Mouse (Mus musculus) adrenal gland, adult (tissue): Measurements from ENCODE around the gene Pnp.
"Not testable (repeated sequence)": the region's sequence is repeated elsewhere in the genome, so short reads cannot be mapped to it uniquely, and the experiment has no call there.

ENCODE experiments used
- DNase-seq, 2 experiments: peaks; one replicate each; pipeline ENCODE4 v3.0.0; 2022 to 2023; ENCODE audit warnings: low spot score in 1 of 2; ENCODE audit not compliant: inconsistent age in 2 of 2

The Pnp gene

DNA sequence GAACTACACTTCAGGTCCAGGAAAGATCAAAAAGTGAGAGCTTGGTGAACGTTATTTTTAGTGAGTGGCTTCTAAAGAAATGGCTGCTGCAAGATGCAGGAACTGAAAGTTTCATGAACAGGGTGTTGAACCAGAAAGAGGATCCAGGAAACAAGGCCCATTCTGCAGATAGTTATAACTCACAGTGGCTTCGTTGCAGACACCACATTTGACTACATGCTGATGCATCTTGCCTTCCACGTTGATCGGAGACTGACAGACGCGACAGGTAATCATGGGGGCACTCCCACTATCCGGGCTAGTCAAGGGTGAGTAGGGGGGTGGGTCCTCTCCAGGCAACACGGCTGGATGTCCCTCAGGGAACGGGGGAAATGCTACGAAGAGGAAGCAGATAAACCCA lies 931 bp upstream of the Pnp start:
- peak in 1 of 2 experiments; percentile 9 for DNase-seq

DNA sequence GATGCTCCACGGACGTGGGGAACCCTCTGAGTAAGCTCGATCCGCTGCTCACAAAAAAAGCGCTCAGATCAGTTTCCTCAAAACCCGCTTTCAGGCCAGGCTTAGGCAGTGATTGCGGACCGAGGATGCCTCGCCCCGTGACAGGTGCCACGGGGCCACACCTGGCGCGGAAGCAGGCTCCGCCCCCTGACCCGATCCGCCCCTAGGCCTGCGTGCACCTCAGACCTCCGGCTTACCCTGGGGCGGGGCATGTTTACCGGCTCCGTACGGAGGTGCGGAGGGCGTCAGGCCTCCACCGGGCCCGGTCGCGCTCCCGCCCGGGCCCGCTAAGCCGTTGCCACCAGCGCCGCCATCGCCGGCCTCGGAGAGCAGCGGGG lies 517 bp upstream of the Pnp start:
- no peak for DNase-seq

DNA sequence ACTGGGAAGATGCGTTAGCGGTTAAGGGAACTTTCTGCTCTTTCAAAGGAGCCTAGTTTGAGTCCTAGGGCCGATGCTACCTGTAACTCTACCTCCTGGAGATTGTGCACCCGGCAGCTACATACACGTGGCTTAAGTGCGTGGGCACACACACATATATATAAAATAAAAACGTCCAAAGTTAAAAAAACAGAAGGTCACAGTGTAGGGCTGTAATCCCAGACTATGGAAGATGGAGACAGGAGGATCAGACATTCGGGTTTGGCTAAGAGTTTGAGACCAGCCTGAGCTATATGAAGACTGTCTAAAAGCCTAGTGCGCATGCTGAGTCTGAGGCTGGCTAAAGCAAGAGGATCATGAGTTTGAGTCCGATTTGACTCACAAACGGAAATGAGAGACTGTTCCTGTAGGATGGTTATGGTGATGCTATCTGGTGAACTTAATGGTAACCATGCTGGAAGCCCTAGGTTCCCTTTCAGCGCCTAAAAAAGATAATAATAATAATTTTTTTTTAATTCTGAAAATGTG lies 675 bp downstream of the Pnp start:
- no peak for DNase-seq

DNA sequence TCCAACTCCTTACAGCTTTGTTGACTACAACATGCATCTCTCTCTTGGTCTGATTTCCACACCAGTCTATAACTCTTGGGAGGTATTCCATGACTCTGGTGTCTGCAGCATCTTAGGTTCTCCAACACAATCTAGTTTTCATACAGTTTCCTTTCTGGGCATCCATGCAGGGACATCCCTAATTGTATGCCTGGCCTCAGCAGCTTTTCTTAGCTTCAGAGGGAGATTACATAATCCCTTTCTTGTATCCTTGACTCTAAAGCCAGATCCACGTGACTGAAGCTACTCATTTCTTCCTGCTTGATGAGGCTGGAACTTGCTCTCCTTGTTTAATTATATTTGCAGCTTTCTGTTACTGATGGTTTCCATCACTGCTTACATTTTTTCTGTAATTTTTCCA lies 5.8 kb downstream of the Pnp start:
- peak in 1 of 2 experiments; percentile 53 for DNase-seq

DNA sequence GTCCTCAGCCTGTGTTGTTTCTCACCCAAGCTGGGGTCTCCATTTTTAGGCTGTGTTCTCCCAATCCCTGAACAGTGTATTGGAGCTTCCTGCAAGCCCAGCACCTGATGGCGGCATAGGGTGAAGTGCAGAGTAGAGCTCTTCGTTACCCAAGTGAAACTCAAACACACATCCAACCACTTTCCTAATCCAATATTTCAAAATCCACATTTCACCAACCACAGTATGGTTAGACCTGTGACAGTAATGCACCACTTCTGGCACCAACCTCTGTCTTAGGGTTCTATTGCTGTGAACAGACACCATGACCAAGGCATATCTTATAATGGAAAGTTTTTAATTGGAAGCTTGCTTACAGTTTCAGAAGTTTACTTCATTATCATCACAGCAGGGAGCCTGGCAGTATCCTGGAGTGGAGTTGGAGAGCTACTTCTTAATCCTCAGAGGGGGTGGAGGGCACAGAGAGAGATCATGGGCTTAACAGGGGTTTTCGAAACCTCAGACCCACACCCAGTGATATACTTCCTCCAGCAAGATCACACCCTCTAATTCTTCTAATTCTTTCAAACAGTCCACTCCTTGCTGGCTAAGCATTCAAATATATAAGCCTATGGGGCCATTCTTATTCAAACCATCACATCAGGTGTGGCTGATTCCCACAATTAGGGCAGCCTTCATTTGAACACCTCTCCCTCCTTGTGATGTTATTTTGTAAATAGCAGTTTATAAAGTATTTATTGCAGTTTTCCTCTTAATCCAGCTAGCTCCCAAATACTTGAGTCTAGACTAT lies 7.4 kb downstream of the Pnp start:
- DNase-seq: no peak

DNA sequence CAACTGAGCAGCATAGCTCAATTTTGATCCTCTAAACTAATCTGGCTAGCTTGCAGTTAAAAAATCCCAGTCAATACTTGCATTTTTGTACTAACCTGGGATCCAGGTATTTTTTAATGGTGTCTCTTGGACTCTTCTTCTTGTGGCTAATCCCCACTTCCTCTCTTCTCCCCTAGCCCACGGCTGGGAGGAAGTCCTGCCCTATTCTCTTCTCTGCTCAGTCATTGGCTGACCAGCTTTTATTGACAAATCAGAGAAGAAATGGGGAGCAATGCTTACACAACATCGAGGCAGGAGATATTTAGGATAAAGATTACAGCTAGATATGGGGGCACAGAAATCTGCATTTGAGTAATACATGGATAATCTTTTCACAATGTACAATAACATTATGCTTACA lies 8.1 kb downstream of the Pnp start:
- no peak for DNase-seq

DNA sequence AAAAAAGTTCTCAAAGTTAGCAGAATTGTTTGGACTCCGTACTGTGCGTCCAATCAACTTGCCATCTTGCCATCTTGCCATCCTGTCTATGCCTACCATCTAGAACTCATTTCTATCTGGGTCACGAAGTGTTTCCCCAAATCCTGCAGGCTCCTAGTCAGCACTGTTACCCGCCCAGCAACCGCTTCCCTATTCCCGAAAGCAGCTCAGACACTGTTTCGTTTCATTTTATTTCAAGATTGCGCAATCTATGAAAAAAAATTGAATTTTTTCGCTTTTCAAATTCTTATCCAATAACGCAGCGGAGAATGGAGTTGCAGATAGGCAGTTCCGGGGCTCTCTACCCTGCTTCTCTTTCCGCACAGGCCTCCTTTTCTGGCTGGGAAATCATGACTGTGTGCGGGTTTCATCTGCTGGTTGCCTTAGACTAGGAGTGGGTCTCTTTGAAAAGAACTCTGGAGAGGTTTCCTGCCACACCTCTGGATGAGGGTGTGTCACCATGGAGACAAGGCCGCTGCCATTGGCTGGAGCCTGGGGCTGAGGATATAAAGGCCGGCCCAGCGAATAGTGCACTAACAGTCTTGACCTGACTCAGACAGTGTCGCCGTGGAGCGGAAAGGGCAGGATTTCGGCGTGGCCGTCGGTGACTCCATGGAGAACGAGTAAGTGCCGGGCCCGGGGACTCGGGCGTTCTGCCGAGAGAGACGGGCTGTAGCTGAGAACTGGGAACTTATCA lies 13.2 kb downstream of the Pnp start, which contains the start of gene Gm49342:
TSS of gene Gm49342 (plus strand) at position 586 of the 736 bp plus-strand sequence.
- peak; percentile 97 to 100 for DNase-seq

DNA sequence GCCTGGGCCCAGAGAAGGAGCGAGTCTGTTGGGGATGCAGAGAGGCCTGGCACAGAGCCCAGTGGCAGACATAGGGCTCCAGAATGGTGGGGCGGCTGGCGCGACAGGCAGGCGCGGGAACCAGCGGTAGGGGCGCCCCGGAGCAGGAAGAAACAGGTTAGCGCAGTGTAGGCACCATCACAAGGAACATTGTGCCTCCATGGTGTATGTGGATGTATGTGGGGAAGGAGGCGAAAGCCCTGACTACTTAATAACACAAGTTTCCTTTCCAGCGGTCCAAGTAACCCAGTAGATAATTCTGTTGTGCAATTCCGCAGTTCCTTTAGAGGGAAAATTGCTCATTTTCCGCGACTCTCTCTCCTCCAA lies 13.8 kb downstream of the Pnp start:
- not testable (repeated sequence) for DNase-seq

DNA sequence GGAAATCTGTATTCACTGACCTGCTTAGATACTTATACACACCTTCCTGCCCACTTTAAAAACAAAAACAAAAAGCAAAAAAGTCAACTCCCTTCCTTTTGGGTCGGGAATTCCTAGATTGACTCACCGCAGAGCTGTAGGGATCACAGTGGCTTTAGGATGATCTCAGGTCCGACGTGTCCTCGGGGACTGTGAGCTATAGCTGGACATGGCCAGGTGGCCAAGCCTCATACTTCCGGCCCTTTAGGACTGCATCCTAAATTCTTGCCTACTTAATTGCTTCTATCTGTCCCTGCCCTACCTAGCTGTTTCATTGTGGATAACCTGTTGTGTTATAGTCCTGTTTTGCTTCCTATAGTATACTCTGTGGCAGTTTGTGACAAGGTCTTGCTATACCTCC lies 14.2 kb downstream of the Pnp start:
- DNase-seq: not testable (repeated sequence)

DNA sequence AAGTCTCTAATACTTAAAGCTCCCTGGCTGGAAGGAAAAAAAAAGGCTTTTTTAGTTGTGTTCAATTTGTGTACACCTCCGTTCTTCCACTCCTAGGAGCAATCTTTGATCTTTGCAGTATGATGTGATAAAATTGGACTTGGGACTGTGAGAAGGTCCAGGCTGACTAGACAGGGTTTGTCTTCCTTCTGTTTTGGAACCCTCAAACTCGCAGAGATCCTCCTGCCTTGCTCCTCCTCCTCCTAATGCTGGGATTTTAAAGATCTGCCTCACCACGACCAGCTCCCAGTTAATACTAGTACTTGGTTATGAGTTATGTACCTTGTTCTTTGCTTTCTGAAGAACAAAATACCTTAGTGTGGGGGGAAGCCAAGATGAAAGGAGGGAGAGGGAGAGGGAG lies 14.6 kb downstream of the Pnp start:
- DNase-seq: peak in 1 of 2 experiments; percentile 31

DNA sequence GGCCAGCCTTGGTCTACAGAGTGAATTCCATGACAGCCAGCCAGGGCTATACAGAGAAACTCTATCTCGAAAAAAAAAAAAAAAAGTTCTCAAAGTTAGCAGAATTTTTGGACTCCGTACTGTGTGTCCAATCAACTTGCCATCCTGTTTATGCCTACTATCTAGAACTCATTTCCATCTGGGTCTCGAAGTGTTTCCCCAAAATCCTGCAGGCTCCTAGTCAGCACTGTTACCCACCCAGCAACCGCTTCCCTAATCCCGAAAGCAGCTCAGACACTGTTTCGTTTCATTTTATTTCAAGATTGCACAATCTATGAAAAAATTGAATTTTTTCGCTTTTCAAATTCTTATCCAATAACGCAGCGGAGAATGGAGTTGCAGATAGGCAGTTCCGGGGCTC lies 24.6 kb downstream of the Pnp start:
- DNase-seq: no peak

DNA sequence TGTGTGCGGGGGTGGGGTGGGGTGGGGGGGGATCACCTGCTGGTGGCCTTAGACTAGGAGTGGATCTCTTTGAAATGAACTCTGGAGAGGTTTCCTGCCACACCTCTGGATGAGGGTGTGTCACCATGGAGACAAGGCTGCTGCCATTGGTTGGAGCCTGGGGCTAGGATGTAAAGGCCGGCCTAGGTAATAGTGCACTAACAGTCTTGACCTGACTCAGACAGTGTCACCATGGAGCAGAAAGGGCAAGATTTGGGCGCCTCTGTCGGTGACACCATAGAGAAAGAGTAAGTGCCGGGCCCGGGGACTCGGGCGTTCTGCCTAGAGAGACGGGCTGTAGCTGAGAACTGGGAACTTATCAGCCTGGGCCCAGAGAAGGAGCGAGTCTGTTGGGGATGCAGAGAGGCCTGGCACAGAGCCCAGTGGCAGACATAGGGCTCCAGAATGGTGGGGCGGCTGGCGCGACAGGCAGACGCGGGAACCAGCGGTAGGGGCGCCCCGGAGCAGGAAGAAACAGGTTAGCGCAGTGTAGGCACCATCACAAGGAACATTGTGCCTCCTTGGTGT lies 25.1 kb downstream of the Pnp start, which contains the start of gene Pnp2:
TSS of gene Pnp2 (plus strand) at position 51 of the 567 bp plus-strand sequence.
- peak; percentile 56 to 82 for DNase-seq

DNA sequence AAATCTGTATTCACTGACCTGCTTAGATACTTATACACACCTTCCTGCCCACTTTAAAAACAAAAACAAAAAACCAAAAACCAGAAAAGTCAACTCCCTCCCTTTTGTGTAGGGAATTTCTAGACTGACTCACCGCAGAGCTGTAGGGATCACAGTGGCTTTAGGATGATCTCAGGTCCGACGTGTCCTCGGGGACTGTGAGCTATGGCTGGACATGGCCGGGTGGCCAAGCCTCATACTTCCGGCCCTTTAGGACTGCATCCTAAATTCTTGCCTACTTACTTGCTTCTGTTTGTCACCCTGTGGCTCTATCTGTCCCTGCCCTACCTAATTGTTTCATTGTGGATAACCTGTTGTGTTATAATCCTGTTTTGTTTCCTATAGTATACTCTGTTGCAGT lies 25.8 kb downstream of the Pnp start:
- not testable (repeated sequence) for DNase-seq

DNA sequence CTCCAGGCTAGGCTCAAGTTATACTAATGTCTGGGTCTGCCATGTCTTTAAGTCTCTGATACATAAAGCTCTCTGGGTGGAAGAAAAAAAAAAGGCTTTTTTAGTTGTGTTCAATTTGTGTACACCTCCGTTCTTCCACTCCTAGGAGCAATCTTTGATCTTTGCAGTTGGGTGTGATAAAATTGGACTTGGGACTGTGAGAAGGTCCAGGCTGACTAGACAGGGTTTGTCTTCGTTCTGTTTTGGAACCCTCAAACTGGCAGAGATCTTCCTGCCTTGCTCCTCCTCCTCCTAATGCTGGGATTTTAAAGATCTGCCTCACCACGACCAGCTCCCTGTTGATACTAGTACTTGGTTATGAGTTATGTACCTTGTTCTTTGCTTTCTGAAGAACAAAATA lies 26.3 kb downstream of the Pnp start:
- DNase-seq: not testable (repeated sequence)

DNA sequence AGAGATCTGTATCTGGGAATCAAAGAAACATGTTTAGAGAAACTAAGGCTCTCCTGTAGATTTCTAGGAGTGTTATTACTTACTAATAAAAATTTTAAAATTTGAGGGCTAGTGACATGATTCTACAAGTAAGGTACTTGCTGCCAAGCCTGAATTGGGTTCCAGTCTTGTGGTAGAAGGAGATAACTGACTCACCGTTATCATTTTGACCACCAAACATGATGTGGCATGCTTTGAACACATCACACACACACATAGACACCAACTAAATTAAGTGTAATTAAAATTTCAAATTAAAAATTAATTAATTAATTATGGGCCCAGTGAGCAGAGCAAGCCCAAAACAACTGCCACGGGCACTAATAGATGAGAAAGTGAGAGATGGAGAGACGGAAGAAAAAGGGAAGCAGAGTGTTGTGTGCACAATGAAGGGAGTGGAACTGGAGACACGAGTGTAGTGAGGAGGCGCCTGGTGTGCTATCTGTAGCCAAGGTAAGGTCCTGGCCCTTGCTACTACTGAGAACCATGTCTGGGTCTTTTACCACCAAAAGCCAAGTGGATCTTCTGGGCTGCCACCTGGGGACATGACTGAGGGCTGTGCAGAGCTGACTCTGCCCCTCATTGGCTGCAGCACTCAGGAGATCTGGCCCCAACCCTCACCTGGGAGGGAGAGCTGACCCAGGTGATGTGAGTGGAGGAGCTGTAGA lies 27.6 kb downstream of the Pnp start:
- not testable (repeated sequence) for DNase-seq

DNA sequence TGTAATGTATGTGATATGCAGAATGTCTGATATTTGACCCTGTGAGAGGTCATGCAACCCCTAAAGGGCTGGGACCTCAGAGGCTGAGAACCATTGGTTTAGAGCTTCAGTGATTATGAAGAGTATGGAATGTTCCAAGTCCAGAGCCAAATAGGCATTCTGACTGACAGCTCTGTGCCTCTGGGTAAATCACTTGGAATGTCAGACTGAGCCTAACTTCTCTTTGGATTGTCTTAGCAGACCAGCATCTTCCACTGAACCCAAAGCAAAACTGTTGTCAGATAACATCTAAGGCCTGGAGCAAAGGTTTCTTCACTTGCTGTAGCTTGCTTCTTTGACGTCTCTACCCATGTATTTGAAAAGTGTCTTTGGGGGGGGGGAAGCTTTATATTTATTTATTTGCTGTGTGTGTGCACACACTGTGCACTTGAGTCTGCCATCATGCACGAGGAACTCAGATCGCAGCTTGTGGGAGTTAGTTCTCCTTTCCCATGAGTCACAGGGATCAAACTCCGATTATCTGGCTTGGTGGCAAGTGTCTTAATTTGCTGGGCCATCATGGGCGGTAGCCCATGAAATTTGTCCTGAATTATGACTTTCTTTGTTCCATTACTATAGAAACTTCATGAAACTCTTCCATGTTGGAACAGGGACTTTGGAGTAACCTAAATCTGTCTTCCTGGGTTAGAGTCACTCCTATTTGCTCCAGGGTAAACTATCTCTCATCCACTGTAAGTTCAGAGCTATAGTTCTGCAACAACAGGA lies 37.5 kb downstream of the Pnp start:
- no peak for DNase-seq

DNA sequence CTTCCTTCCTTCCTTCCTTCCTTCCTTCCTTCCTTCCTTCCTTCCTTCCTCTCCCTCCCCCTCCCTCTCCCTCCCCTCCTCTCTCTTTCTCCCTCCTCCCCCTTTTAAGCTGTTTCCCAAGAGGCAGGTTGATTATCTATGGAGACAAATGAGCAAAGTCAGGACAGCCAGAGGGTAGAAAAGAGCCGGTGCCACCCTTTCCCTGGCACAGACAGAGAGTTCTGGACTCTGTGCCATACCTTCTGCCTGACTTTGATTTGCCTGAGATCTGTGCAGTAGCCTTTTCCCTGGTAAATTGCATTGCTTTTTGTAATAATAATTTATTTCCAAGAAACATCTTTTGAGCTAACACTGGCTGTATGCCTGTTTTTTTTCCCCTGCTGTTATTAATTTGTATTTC lies 38.2 kb downstream of the Pnp start:
- DNase-seq: no peak

DNA sequence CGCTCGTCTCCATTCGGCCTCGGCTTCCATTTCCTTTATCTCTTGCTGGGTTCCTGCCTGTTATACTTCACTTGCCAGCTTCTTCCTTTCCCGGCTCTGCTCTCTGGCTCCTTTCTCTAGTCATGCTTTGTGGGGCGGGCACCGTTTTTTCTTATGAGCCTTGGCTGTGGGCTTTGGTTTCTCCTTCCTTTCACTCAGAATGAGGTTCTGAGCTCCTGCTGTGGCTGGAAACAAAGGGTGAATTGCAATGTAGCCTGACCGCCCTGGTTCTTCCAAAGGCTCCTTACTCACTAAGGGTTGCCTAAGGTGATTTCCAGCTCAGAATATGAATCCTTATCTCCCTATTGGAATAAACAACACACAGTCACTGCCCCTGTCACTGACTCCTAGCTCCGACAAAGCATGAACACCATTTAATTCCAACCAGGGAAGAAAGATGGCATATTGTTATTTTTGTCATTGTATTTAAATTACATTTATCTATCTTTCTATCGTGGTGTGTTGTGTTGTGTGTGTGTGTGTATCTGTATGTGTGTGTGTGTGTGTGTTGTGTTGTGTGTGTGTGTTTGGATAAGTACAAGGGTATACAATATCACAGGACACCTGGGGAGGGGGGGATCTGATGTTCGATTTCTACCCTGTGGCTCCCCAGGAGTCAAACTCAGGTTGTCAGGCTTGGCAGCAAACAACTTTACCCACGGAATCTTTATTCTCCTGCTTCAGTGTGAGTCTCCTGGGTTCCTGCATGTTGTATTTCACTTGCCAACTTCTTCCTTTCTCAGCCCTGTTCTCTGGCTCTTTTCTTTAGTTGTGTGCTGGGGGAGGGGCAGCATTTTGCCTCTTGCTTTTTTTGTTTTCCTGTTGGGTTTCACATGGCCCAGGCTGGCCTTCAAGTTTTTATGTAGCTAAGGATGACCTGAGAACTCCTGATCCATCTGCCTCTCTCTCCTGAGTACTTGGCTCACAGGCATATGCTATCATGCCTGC lies 39.0 kb downstream of the Pnp start:
- peak in 1 of 2 experiments; percentile 45 for DNase-seq

DNA sequence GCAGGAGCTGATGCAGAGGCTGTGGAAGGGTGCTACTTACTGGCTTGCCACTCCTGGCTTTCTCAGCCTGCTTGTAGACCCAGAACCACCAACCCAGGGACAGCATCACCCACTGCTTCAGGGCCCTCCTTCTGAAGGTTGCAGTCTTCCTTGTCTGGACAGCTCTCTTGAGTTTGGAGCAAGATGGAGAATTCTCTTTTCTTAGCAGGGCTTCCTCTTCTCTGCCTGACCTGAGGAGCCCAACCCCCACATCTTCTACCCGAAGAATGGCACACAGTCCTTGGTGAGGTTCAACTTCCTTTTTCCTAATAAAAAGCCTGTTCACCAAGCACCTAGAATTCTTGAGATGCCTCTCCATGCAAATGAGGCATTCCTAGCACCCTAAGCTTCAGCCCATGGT lies 39.9 kb downstream of the Pnp start:
- DNase-seq: no peak
